Mouse (Mus musculus): ENCODE measurements at regions not wholly inside any gene's neighbourhood (a gene's known extent, or its start where the extent isn't known, plus 50 kb on each side); places are given as distances from the start of the nearest gene placed in this dataset.
"Not testable (repeated sequence)": the region's sequence is repeated elsewhere in the genome, so short reads cannot be mapped to it uniquely, and the experiment has no call there.

DNA sequence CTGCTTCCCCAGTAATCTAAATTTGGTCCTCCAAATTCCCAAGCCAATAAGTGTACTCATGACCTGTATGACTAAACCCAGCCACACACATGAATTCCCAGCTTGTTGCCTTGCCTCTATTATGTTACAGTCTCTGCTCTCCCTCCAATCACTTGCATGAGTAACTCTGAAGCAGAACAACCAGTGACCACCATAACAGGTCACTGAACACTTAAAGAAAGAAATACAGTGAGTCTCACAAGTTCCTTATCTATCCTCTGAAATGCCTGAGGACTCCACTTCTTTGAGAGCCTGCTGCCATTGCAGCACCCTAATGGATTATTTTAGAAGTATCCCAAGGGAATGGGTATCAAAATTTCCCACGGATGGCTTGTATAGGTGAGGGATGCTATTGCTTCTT lies 909.7 kb downstream of the Sorcs3 start:
- DNase-seq (ENCODE audit: inconsistent ontology term) = peak; percentile 2

DNA sequence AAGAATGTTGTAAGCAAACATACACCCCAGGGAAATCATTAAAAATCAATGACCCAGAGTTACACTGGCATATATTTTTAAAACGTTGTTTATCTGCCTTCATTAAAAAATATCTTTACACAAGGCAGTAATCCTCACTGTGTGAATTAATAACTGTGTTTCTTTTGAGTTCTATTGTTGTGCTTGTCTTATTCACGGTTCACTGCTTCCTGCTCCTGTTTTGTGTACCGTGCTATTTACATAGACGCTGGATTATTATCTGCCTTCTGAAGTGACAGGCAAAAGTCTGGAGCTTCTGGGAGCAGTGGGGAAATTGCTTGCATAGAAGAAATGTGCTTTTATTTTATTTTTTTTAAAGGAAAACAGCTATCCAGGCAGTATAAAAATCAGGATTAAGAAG lies 925.8 kb downstream of the Sorcs3 start:
- no peak for DNase-seq (ENCODE audit: inconsistent ontology term)

DNA sequence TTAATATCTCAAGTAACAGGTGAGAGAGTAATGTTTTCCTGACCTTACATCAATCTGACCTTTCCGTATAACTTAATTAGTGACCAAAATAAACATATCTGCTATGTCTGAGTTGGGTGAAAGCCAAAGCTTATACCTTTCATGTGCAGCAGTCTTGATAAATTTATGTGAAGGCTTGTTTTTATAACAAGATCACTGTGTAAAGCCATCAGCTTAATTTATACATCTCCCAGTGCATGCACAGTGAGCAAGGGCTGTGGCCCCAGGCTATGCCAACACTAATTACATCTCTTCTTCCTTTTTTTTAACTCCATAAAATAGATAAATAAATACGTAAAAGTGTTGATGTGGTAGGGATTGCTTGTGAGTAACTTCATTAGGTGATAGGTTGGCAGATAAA lies 966.3 kb downstream of the Sorcs3 start:
- no peak for DNase-seq (ENCODE audit: inconsistent ontology term)

DNA sequence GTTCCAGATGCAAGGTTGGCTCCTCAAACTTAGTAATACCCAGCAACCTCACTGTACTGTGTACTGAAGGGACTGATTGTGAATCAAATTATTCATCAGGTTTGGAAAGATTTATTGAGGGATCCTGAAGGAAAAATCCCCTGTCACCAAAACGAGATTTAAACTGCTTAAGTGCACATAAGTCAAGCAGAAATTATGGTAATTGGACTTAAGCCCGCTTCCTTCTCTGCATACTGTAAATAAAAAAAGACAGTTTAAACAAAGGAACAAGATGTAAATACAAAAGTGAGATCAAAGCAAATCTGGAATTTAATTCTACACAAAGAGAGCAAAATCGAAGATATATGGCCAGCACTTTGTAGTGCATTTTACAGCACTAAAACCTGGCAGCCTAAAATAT lies 1002.1 kb downstream of the Sorcs3 start:
- DNase-seq (ENCODE audit: inconsistent ontology term) = no peak

DNA sequence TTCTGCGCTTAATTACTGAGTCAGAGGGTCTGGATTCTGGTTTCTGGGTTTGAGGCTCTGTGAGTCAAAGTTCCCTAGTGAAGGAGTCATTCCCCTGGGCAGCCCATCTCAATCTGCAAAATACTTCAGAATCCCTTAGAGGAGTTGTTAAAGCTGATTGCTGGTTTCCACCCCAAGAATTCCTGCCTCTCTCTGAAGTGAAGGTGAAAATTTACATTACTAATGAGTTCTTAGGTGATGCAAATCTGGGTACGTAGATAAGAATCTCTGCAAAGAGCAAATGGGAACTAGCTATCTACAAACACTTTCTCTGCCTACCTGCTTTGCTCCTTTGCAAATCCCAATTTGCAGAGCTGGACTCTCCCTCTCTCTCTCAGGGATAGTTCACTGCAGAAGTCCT lies 1036.8 kb downstream of the Sorcs3 start:
- DNase-seq (ENCODE audit: inconsistent ontology term) = no peak

DNA sequence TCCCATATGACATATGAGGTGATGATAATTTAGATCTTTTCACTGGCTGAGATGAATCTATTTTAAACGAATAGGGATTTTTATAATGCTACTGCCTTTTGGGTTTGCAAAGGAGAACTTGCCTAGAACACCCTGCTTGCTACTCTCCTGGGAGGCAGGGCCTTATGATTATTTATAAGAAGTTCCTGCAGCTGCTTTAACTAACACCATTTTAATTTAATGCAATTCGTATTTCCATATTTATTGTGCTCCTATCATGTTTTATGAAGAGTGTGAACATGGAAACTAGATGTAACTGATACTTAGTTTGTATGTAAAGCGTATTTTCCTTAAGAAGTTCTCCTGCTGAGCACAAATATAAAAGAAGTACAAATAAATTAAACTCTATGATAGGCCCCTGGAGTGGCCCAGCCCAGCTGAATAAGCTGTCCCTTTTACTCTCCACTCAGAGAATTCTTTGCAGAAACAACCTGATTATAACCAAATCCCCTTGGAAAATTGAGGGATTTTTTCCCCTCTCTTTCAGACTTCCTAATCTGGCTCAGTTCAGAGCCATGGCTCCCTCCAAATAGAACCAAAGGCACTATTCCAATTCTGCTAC lies 1039.4 kb downstream of the Sorcs3 start:
- no peak for DNase-seq (ENCODE audit: inconsistent ontology term)

DNA sequence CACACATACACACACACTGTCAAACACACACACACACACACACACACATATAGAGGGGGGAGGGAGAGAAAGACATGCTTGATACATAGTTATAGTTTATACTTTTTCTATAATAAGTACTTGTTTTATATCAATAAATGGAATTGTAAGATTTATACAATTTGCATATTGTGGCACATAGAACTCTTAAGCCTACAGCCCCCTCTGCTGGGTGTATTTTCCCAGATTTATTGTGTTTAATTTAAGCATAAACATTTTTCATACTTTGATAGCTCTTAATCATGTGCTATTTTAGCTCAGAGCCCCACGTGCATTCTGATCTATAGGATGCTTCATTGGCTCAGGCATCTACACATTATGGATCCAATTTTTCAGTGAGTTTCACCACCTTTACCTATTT lies 1058.8 kb downstream of the Sorcs3 start:
- no peak for DNase-seq (ENCODE audit: inconsistent ontology term)

DNA sequence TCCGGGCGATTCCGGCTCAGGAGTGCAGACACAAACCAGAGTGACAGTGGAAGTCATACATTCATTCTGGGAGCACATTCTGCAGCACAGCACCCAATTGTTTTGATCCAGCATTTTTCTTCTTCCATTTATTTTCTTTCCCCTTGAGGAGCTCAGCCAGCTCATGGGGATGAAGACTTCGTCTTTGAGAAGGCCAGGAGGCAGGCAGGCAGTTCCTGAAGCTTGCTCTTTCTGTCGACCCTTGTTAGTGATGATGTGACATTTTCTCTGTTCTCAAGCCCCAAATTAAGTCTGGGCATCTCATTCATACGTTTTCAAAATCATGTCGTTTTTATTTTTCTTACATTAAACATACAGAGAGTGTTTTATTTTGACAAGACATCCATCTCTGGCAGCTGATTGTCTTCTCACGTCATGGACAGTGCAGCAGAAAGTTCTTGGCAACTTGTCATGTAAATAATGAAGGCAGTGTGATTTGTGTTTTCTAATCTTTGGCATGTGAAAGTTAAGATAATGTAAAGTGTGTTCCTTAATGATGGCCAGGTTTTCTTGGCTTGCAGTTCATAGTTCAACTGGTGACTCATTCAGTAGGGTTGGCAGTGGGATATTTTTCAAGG lies 1062.1 kb downstream of the Sorcs3 start:
- DNase-seq (ENCODE audit: inconsistent ontology term) = peak; percentile 2

DNA sequence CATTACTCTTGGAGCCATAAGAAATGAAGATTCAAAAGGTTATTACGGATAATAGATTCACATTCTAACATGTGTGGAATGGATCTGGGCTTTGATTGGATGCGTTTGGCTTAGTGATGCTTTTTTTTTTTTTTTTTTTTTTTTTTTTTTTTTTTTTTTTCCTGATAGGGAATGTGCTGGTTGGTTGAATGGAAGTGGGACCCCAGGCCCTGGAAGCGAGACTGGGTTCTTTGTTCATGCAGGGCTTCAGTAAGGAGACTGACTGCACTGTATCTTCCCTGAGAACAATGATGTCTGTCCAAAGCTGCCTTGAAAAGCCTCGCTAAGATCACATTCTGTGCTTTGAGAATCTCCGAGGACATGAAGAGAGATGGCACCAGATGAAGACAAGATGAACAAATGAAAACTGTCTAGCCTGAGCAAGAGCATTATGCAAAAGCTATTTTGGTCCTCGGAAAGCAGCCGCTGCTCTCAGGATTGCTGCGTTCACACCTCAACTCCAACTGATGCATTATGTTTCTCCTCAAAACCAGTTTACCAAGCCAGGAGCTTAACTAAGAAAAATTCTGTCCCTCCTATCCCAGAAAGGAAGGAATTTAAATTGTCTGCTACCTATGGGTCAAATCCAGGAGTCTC lies 1076.9 kb downstream of the Sorcs3 start:
- DNase-seq (ENCODE audit: inconsistent ontology term) = no peak

DNA sequence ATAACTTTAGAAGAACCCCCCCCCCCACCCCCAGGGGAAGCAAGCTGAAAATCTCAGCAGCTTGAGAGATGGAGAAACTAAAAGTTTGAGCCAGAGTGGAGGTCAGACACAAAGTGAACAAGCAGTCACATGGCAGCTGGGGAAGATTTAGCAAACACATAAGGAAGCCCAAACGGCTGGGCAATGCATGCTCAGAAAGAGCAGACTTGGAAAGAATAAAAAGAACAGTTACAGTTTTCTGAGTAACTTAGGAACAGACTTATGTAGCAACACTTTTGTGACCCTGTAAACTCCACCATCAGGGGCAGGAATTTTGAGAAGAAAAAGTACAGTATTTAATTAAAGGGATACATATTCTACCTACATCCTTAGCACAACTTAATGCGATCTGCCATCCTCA lies 1089.2 kb downstream of the Sorcs3 start:
- DNase-seq (ENCODE audit: inconsistent ontology term) = no peak

DNA sequence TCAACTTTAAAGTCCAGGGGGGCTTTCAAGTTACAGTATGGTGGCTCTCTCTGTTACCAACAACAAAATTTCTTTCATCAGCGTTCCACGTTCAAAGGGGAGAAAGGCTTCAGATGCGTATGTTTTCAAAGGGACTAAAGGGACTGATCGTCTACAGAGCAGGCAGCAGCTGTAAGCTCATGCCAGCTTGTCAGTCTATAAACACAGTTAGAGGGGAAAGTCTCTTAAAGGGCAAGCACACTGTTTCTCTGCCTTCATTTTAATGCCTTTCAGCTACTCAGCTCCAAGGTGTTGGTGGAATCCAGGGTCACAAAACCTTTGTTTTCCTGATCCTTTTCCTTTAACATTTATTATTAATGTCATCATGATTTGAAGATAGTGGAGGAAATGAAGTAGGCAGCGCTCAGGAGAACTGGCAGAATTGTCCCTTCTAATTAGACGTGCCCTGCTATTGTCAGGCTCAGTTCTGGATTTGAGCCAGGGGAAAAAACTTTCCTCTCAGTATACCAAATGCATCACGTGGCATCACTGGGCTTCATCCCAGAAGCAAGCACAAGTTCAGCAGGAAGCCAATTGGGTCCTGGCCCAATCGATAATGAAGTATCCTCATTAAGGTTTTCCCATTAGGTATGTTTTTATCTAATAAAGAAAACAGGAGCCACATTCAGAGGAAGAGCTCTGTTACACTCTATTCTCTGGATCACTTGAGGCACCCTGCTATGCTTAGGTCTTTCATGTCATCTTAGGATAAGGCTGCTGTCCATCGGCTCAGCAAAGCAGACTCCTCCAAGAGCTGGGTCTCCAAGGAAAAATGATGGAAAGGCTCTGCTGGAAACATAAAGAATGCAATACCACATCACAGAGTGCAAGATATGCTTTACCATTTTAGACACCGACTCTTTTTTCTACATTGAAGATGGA lies 1093.8 kb downstream of the Sorcs3 start:
- DNase-seq (ENCODE audit: inconsistent ontology term) = peak; percentile 72

DNA sequence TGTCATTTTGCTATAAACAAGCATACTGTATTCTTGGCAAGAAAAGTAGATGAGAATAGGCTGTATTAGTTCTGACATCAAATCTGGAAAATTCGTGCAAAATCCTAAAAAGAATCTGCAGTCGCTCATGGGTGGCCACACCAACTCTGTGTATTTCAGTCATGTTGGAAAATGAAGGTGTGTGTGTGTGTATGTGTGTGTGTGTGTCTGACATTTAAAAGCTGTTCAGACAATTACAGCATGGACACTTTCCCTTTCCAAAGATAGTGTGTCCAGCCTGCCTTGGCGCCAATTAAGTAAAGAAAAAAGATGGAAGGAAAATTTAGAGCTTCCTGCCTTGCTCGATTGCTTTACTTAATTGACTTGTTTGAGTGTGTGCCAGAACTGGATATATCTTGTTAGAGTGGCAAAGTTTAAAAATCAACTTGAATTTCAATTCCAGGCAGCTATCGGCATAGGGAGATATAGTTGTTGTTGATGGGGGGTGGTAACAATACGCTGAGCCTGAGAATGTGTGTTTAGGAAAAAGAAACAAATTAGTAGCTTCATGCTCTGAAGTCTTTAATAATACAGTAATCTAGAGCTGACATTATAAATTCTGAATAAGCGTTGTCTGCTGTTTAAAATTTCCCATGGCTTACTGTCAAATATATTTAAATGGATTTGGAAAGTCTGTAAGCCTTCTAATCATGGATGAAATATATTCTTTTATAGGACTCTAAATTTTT lies 1095.7 kb downstream of the Sorcs3 start:
- no peak for DNase-seq (ENCODE audit: inconsistent ontology term)

DNA sequence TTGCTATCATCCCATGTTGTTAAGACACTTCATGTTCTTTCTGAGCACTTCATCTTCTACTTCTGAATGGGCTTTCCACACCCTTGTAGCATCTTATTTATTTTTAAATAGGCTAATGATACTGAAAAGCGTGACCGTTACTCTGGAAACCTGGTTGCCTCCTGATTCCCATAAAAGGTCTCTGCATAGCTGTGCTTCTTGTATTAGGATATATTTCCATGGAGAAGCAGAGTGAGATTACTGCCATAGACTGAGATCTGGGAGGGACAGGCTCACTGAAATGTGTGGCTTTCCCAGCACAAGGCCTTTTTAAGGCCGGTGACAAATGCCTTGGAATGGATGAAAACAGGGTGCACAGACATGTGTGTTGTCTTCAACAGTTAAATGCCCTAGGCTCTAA lies 1100.0 kb downstream of the Sorcs3 start:
- no peak for DNase-seq (ENCODE audit: inconsistent ontology term)

DNA sequence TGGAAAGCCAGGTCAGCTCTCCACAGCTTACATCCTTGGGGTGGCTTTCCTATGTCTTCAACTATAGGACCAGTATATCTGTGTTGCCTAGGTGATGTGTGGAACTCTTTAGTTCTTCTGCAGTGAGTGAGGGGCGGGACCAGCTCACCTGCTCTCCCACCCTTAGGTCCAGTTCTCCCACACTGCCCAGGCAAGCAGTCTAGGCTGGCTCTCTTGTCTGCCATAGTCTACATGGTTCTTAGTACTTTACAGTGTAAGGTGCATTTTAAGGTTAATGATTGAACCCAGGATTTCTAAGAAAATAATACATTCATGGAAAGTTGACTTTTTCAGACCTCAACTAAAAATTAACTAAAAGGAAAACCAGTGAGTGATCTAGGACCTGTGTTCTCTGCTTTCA lies 1108.4 kb downstream of the Sorcs3 start:
- DNase-seq (ENCODE audit: inconsistent ontology term) = no peak

DNA sequence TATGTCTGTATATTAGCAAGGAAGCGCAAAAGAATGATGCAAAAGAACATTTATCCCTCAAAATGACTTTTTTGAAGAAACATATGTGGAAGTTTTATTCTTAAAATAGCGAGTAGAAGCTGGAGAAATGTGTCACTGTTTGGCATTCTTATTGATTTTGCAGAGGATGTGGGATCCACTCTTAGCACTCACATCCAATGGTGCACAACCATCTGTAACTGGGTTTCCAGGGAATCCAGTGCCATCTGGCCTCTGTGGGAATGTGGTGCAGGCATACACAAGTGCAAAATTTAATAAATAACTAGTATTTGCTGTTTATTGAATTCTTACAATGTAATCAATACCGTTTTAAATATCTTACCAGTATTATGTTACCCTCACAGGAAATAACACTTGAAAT lies 1153.8 kb downstream of the Sorcs3 start:
- no peak for DNase-seq (ENCODE audit: inconsistent ontology term)

DNA sequence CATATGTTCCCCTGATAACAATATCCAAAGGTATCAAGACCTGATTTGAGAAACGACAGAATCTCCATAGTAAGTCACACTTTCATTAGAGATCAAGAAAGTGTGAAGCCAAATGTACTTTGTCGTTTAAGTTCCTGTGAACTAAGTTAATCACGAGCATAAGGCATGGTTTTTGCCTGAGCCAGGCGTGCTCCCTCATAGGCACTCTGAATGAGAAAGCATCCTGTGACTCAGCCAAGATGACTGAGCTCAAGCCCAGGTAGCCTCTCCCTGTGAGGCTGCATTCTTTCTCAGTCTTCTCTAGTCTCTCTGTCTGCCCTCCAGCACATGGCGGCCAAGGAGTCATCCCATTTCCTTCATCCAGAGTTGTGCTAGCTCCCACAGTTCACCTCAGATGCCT lies 1154.9 kb downstream of the Sorcs3 start:
- peak; percentile 3 for DNase-seq (ENCODE audit: inconsistent ontology term)

DNA sequence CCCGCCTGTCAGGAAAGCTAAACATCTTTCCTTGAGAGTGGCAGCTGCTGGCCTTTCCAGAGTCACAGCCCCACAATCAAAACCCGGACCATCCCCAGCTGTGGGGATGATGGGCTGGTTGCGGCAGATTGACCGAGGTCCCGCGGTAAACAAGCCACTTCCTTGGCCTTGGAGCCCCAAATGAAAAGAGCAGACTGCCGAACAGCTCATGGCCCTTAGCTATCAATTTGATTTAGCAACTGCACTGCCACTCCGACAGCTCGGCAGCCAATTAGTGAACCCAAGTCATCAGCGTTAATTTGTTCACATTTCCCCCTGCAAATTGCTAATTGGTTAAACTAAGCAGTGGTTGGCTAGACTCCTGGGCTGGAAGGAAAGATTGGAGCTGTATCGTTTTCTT lies 1155.3 kb downstream of the Sorcs3 start:
- DNase-seq (ENCODE audit: inconsistent ontology term) = not testable (repeated sequence)

DNA sequence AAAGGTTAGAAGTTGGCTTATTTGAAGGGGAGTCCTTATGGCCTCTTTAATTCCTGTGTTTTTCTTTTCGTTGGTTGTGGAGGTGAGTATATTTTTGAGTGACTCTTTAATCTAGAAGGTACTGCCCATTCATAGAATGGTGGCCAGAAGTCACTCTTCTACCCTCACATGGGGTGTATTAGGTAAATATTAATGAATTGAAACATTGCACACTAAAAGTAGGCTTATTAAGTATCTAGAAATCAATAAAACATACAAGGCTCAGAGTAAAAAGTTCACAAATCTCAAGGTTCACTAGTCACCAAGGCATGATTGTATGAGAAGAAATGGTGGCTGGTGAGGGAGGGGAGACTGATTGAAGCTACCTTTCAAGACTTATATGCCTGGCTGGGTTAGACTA lies 1167.1 kb downstream of the Sorcs3 start:
- DNase-seq (ENCODE audit: inconsistent ontology term) = no peak

DNA sequence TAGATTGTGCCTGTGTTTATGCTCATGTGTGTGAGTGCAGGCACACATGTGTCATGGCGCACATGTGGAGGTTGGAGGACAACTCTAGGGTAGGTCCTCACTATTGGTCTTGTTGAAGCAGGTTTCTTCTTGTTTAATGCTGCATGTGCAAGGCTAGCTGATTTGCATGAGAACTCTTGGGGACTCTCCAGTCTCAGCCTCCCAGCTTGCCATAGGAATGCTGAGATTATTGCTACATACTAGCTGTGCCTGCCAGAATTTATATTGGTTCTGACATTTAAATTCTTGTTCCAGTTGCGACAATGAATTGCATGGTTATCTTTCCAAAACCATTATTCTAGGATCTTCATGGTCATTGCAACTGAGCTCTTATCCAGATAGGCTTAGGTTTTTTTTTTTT lies 1168.5 kb downstream of the Sorcs3 start:
- no peak for DNase-seq (ENCODE audit: inconsistent ontology term)

DNA sequence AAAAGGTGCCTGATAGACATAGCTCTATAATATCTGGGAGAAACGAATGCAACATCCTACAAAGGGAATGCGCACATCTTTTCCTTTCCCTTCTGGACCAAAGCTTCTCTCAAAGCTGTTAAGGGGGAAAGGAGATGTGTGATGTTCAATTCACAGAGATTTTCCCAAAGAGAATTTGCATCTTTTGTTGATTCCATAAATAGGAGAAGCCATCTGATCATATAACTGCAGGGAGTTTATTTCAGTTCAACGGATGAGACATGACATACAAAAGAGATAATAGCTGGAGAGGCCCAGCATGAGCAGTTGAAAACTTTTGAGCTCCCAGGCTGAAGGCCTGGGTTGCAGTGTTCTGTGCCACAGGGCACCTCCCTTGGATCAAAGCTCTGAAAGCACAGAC lies 1169.1 kb downstream of the Sorcs3 start:
- DNase-seq (ENCODE audit: inconsistent ontology term) = no peak

DNA sequence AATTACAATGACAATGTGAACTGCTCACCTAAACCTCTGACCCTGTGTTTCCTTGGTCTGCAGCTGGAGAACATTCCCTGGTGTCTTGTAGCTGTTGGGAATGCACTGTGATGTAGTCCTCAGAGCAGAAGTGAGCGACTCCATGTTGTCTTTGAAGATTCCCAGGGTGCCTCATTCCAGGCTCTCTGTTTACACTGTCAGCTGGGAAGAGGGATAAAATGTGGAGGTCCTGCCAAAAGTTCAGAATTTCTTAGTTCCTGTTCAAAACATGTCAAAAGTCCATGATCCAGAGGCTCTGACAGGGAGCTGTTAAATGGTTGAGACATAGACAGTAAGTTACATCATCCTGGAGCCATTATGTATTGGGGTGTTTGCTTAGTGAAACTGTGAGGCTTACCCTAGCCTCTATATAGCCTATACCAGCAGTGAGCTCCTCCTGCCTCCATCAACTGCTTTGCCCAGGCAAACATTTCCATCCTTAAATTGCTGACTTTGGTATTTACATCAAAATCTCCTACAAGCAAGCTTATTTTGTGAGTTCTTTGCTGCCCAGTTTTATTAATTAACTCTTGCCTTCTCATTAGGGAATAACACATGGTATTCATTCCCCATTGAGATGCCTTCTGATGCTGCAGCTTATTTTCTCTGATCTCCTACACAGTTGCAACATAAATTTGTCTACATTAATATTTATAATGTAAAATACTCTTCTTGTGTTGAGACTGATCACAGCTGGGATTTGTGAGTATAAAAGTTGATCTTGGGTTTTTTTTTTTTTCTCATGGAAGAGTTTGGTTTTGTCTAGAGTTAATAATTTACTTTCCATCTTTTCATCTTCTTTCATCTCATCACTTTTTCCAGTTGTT lies 1170.2 kb downstream of the Sorcs3 start:
- no peak for DNase-seq (ENCODE audit: inconsistent ontology term)

All from Muller cell, postnatal 12 days (primary cell).